Mouse (Mus musculus): Measurements from ENCODE around the gene Tmed4. TPM values are rescaled to one million over a fixed set of nuclear protein-coding genes. Genes with fewer than 3 reads are reported as not detected.
A peak's percentile ranks its signal among the peaks of the same experiment; 100 is the strongest.

Tmed4 gene
- 99.9 and 104 TPM in 2 replicates for polyA plus RNA-seq (2015; fragmentation: Nextera tagmentation; extraction: Ambion mirVana)

DNA sequence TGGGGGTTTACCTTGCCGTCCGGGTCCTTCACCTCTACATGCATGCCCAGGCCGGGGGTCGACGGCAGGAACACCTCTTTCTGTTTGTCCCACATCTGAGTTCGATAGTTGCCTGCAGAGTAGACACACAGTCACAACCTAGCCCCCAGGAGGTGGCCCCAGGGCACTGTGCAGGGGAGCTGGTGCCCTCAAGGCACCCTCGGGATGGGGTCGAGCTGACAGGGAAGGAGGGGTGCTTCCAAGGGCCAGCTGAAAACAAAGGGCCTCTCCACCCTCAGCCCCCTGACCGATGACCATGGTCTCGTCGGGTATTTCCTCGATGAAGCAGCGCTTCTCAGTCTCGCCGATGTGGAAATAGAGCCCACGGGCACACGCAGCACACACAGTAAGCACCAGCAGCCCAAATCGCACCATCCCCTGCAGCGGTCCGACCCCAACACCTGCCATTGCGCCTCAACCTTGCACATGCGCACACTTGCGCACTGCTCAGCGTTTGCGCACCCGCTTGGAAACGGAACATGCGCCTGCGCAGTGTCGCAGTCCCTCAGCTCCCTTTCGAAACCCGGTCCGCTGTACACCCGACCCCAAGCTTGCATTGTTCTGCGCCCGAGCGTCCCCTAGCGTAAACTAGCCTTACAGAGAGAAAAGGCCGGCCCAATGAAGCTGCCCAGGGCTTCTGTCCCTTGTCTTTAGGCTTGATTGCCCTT lies at the start of gene Tmed4:
Gene Tmed4 (minus strand): TSS at position 484 of the 707 bp plus-strand sequence.
- peak within 1 kb of the TSS; percentile 87 for H3K4me2 ChIP-seq (ENCODE audit: low read depth, low read length)
- under 1% methylated on average over 39 of the region's 39 CpGs for WGBS
- H3K9me3 ChIP-seq (ENCODE audit: control insufficient read depth, low read length), result no peaks in the 10 kb centered on the region
- peaks cover 7% of the 10 kb centered on the region; the same call in 1 of the 2 replicates for H3K36me3 ChIP-seq (ENCODE audit: control insufficient read depth, insufficient read depth, low read length)
- H3K4me3 ChIP-seq (ENCODE audit: low read length), result peak within 1 kb of the TSS; percentile 87
- peaks cover 16% of the 10 kb centered on the region for H3K4me1 ChIP-seq (replicated peaks; ENCODE audit: control insufficient read depth, insufficient read depth, low read length)
- H3K9ac ChIP-seq (ENCODE audit: low read length), result peak within 1 kb of the TSS; percentile 91
- H3K27me3 ChIP-seq (ENCODE audit: control insufficient read depth, insufficient read depth, low read depth, low read length), result no peaks in the 10 kb centered on the region
- H3K27ac ChIP-seq (ENCODE audit: low read length), result peak within 1 kb of the TSS; percentile 46
- peak; percentile 99 for ATAC-seq (ENCODE audit: low read depth)

- no peak for ATAC-seq (ENCODE audit: low read depth)
- peaks cover 6% of the 10 kb centered on the region; the same call in 1 of the 2 replicates for H3K36me3 ChIP-seq (ENCODE audit: control insufficient read depth, insufficient read depth, low read length)
- no peak overlapping the region for H3K4me2 ChIP-seq (ENCODE audit: low read depth, low read length)
- H3K27me3 ChIP-seq (ENCODE audit: control insufficient read depth, insufficient read depth, low read depth, low read length), result no peaks in the 10 kb centered on the region
- no peak overlapping the region for H3K9ac ChIP-seq (ENCODE audit: low read length)
- 72% methylated on average over 5 of the region's 5 CpGs for WGBS
- H3K4me3 ChIP-seq (ENCODE audit: low read length), result no peak overlapping the region
- no peak overlapping the region for H3K27ac ChIP-seq (ENCODE audit: low read length)
- no peaks in the 10 kb centered on the region for H3K4me1 ChIP-seq (replicated peaks; ENCODE audit: control insufficient read depth, insufficient read depth, low read length)
- H3K9me3 ChIP-seq (ENCODE audit: control insufficient read depth, low read length), result no peaks in the 10 kb centered on the region
Measured at GRCm38 (mm10) chr11:6323348-6323747, 48.7 kb upstream of the Tmed4 start.

DNA sequence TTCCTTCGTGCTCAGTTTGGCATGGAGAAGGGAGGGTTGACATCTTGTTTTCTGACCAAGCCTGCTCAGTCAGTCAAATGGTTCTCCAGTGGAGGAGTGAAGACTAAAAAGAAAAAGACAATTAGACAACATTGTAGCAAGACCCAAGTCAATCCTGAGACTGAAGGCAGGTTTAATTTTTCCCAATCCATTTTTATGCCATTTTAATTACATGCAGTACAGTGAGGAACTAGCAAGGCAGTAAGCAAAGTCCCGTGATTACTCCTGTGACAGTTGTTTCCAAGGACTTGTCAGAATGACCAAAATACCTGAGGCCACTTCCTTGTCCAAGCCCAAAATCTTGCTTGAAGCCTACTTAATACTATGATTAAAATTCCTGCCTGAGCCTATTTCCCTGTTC lies 47.4 kb upstream of the Tmed4 start:
- H3K4me3 ChIP-seq (ENCODE audit: low read length), result no peak overlapping the region
- WGBS, result 80% methylated on average over 2 of the region's 2 CpGs
- ATAC-seq (ENCODE audit: low read depth), result no peak
- no peaks in the 10 kb centered on the region for H3K9me3 ChIP-seq (ENCODE audit: control insufficient read depth, low read length)
- no peak overlapping the region for H3K27ac ChIP-seq (ENCODE audit: low read length)
- no peak overlapping the region for H3K9ac ChIP-seq (ENCODE audit: low read length)
- peaks cover 10% of the 10 kb centered on the region for H3K36me3 ChIP-seq (ENCODE audit: control insufficient read depth, insufficient read depth, low read length)
- no peaks in the 10 kb centered on the region for H3K4me1 ChIP-seq (replicated peaks; ENCODE audit: control insufficient read depth, insufficient read depth, low read length)
- no peaks in the 10 kb centered on the region for H3K27me3 ChIP-seq (ENCODE audit: control insufficient read depth, insufficient read depth, low read depth, low read length)
- H3K4me2 ChIP-seq (ENCODE audit: low read depth, low read length), result no peak overlapping the region

DNA sequence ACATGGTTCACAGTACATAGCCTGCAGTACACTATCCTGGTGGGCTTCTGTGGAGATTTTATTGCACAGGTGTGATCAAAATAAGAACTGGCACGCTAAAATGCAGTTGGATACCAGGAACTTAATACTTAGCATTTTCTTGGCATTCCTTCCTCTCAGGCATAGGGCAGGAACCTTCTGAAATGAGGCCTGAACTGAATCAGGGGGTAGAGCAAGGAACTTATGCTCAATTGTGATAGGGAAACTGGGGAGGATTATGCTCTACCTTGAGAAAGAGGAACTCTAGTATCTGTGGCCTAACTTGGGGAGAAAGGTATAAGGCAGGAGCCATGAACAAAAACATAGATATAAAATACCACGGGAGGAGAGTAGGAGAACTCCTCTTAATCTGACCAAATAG lies 44.7 kb upstream of the Tmed4 start:
- WGBS, result 88% methylated on average over 2 of the region's 2 CpGs
- no peaks in the 10 kb centered on the region for H3K4me1 ChIP-seq (replicated peaks; ENCODE audit: control insufficient read depth, insufficient read depth, low read length)
- no peak overlapping the region for H3K4me3 ChIP-seq (ENCODE audit: low read length)
- H3K9me3 ChIP-seq (ENCODE audit: control insufficient read depth, low read length), result no peaks in the 10 kb centered on the region
- peaks cover 17% of the 10 kb centered on the region for H3K36me3 ChIP-seq (ENCODE audit: control insufficient read depth, insufficient read depth, low read length)
- ATAC-seq (ENCODE audit: low read depth), result no peak
- H3K27me3 ChIP-seq (ENCODE audit: control insufficient read depth, insufficient read depth, low read depth, low read length), result no peaks in the 10 kb centered on the region
- no peak overlapping the region for H3K4me2 ChIP-seq (ENCODE audit: low read depth, low read length)
- H3K9ac ChIP-seq (ENCODE audit: low read length), result no peak overlapping the region
- H3K27ac ChIP-seq (ENCODE audit: low read length), result no peak overlapping the region

GRCm38 (mm10) chr11:6318559-6318958 lies 43.9 kb upstream of the Tmed4 start:
- Histone ChIP-seq H3K4me2 (ENCODE audit: low read depth, low read length) (no peak overlapping the region), H3K9ac (ENCODE audit: low read length) (no peak overlapping the region), H3K27me3 (ENCODE audit: control insufficient read depth, insufficient read depth, low read depth, low read length) (no peaks in the 10 kb centered on the region), H3K9me3 (ENCODE audit: control insufficient read depth, low read length) (no peaks in the 10 kb centered on the region), H3K4me3 (ENCODE audit: low read length) (no peak overlapping the region), H3K27ac (ENCODE audit: low read length) (no peak overlapping the region), H3K4me1 (replicated peaks; ENCODE audit: control insufficient read depth, insufficient read depth, low read length) (no peaks in the 10 kb centered on the region), H3K36me3 (ENCODE audit: control insufficient read depth, insufficient read depth, low read length) (peaks cover 15% of the 10 kb centered on the region)
- 89% methylated on average over 5 of the region's 5 CpGs for WGBS
- ATAC-seq (ENCODE audit: low read depth), result no peak

DNA sequence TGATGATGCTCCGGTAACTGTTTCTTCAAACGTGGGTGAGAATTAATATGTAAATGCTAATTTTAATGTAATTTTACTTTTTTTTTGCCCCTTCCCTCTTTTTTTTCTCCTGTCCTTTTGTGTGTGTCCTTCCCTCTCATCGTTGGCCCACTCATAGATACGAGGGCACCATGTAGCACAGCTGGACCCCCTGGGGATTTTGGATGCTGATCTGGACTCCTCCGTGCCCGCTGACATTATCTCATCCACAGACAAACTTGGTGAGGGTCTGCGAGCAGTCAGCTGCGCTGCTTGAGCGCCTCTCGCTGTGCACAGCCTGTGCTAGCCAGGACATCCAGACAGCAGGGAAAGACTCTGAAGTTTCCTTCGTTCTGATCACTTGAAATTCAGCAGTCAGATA lies 42.2 kb upstream of the Tmed4 start:
- Histone ChIP-seq H3K9me3 (ENCODE audit: control insufficient read depth, low read length) (no peaks in the 10 kb centered on the region), H3K27ac (ENCODE audit: low read length) (no peak overlapping the region), H3K4me1 (replicated peaks; ENCODE audit: control insufficient read depth, insufficient read depth, low read length) (no peaks in the 10 kb centered on the region), H3K4me2 (ENCODE audit: low read depth, low read length) (no peak overlapping the region), H3K27me3 (ENCODE audit: control insufficient read depth, insufficient read depth, low read depth, low read length) (no peaks in the 10 kb centered on the region), H3K36me3 (ENCODE audit: control insufficient read depth, insufficient read depth, low read length) (peaks cover 15% of the 10 kb centered on the region), H3K4me3 (ENCODE audit: low read length) (no peak overlapping the region), H3K9ac (ENCODE audit: low read length) (no peak overlapping the region)
- ATAC-seq (ENCODE audit: low read depth), result no peak
- WGBS, result 90% methylated on average over 11 of the region's 11 CpGs

DNA sequence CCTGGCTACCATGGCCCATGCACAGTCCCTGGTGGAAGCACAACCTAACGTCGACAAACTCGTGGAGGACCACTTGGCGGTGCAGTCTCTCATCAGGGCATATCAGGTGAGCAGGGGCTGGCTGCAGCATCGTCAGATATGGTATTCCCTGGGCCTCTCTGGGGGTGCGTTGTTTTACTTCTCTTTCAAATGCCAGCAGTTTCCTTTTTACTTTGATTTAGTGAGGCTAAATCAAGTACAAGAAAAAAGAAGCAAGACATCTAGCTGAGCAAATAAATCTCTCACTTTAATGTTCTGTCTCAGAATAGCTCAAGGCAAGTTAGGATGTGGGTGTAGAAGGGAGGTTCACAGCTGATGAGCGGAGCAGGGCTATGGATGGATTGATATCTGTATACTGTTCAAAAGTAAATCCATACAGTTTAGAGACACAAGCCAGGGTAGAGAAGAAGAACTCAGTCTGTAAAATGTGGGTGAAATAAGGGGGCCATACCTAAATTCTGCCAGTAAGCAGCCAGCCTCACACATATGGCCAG lies 39.3 kb upstream of the Tmed4 start:
- Histone ChIP-seq H3K9me3 (ENCODE audit: control insufficient read depth, low read length) (no peaks in the 10 kb centered on the region), H3K27ac (ENCODE audit: low read length) (no peak overlapping the region), H3K27me3 (ENCODE audit: control insufficient read depth, insufficient read depth, low read depth, low read length) (no peaks in the 10 kb centered on the region), H3K4me2 (ENCODE audit: low read depth, low read length) (no peak overlapping the region), H3K9ac (ENCODE audit: low read length) (no peak overlapping the region), H3K4me3 (ENCODE audit: low read length) (no peak overlapping the region), H3K36me3 (ENCODE audit: control insufficient read depth, insufficient read depth, low read length) (peaks cover 21% of the 10 kb centered on the region), H3K4me1 (replicated peaks; ENCODE audit: control insufficient read depth, insufficient read depth, low read length) (no peaks in the 10 kb centered on the region)
- ATAC-seq (ENCODE audit: low read depth), result no peak
- WGBS, result 86% methylated on average over 7 of the region's 7 CpGs

- ATAC-seq (ENCODE audit: low read depth), result no peak
- peaks cover 10% of the 10 kb centered on the region; the same call in 1 of the 2 replicates for H3K36me3 ChIP-seq (ENCODE audit: control insufficient read depth, insufficient read depth, low read length)
- no peaks in the 10 kb centered on the region for H3K4me1 ChIP-seq (replicated peaks; ENCODE audit: control insufficient read depth, insufficient read depth, low read length)
- H3K4me3 ChIP-seq (ENCODE audit: low read length), result no peak overlapping the region
- H3K27ac ChIP-seq (ENCODE audit: low read length), result no peak overlapping the region
- 86% methylated on average over 4 of the region's 4 CpGs for WGBS
- no peak overlapping the region for H3K4me2 ChIP-seq (ENCODE audit: low read depth, low read length)
- H3K9ac ChIP-seq (ENCODE audit: low read length), result no peak overlapping the region
- H3K9me3 ChIP-seq (ENCODE audit: control insufficient read depth, low read length), result no peaks in the 10 kb centered on the region
- no peaks in the 10 kb centered on the region for H3K27me3 ChIP-seq (ENCODE audit: control insufficient read depth, insufficient read depth, low read depth, low read length)
Measured at GRCm38 (mm10) chr11:6308181-6308580, 33.5 kb upstream of the Tmed4 start.

GRCm38 (mm10) chr11:6305943-6306430 lies 31.3 kb upstream of the Tmed4 start:
- ATAC-seq (ENCODE audit: low read depth), result no peak
- Histone ChIP-seq H3K27me3 (ENCODE audit: control insufficient read depth, insufficient read depth, low read depth, low read length) (no peaks in the 10 kb centered on the region), H3K4me2 (ENCODE audit: low read depth, low read length) (no peak overlapping the region), H3K9ac (ENCODE audit: low read length) (no peak overlapping the region), H3K9me3 (ENCODE audit: control insufficient read depth, low read length) (no peaks in the 10 kb centered on the region), H3K27ac (ENCODE audit: low read length) (no peak overlapping the region), H3K36me3 (ENCODE audit: control insufficient read depth, insufficient read depth, low read length) (peaks cover 8% of the 10 kb centered on the region; the same call in 1 of the 2 replicates), H3K4me1 (replicated peaks; ENCODE audit: control insufficient read depth, insufficient read depth, low read length) (no peaks in the 10 kb centered on the region), H3K4me3 (ENCODE audit: low read length) (no peak overlapping the region)
- WGBS, result 76% methylated on average over 1 of the region's 1 CpGs
